Mouse (Mus musculus) midbrain, embryonic 10.5 days (tissue): ENCODE measurements around the gene Maz. TPM values are rescaled to one million over a fixed set of nuclear protein-coding genes. Genes with fewer than 3 reads are reported as not detected.
A peak's percentile ranks its signal among the peaks of the same experiment; 100 is the strongest.

Experiments used
- DNase-seq: peaks from one replicate; pipeline ENCODE4 v3.0.0-alpha.2; 2017; ENCODE audit warnings: low spot score
- H3K27ac ChIP-seq: fragments of 300-500 bp; sonication (generic); replicated peaks from 2 replicates; pipeline ENCODE4 v1.5.1; 2016; ENCODE audit warnings: mild to moderate bottlenecking
- H3K27me3 ChIP-seq: fragments of 300-500 bp; sonication (generic); 2 replicates; pipeline ENCODE4 v1.6.1; 2016; ENCODE audit warnings: low read depth, mild to moderate bottlenecking; ENCODE audit not compliant: poor library complexity, severe bottlenecking
- H3K36me3 ChIP-seq: fragments of 300-500 bp; sonication (generic); 2 replicates; pipeline ENCODE4 v1.6.1; 2016; ENCODE audit warnings: mild to moderate bottlenecking, moderate library complexity
- H3K4me1 ChIP-seq: fragments of 300-500 bp; sonication (generic); 2 replicates; pipeline ENCODE4 v1.6.1; 2016
- H3K4me3 ChIP-seq: fragments of 300-500 bp; sonication (generic); 2 replicates; pipeline ENCODE4 v1.5.1; 2016; ENCODE audit warnings: mild to moderate bottlenecking, moderate library complexity
- H3K9me3 ChIP-seq: fragments of 300-500 bp; sonication (generic); replicated peaks from 2 replicates; pipeline ENCODE4 v1.6.1; 2016; ENCODE audit warnings: mild to moderate bottlenecking
- WGBS: fragments of 180-500 bp; shearing (Covaris S2); methylation state at CpG from one replicate; pipeline ENCODE4 v1.1.7; 2016; 5-methylcytosine and 5-hydroxymethylcytosine counted together
- polyA plus RNA-seq: library from polyadenylated mRNA; unstranded; fragments of >200 nt; fragmentation: Nextera tagmentation; extraction: Ambion mirVana; gene quantifications from 2 replicates; pipeline ENCODE4 v1.2.1, GENCODE M21; 2016

Maz gene
- polyA plus RNA-seq, 1 experiment from 2014 or later, result 64.6 TPM

DNA sequence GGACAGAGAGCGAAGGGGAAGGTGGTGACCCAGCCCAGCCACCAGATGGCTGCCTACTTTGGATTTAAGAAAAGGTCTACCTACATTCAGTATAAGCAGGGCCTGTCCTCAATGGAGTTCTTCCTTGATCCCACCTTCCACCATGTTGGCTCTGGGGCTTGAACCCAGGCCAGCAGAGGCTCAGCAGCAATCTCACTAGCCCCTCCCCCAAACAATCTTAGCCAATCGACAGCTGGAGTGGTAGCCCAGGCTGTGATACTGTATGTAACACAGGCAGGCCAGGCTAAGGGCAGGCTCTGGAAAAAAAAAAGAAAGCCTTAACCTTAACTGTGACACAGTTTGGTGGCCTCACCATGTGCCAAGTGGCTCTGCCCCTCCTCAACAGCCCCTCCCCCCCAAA is 15.1 kb downstream of the Maz start:
- WGBS, result 70% methylated on average over 2 of the region's 2 CpGs
- Histone ChIP-seq H3K27me3 (no peaks in the 10 kb centered on the region), H3K27ac (peak overlapping the region; percentile 10; the same call in 1 of the 2 replicates), H3K9me3 (no peaks in the 10 kb centered on the region), H3K4me3 (no peak overlapping the region), H3K36me3 (peaks cover 47% of the 10 kb centered on the region), H3K4me1 (peaks cover 44% of the 10 kb centered on the region)
- no peak for DNase-seq

- Histone ChIP-seq H3K4me1 (peaks cover 38% of the 10 kb centered on the region), H3K4me3 (no peak overlapping the region), H3K27me3 (no peaks in the 10 kb centered on the region), H3K36me3 (peaks cover 47% of the 10 kb centered on the region), H3K27ac (no peak overlapping the region), H3K9me3 (no peaks in the 10 kb centered on the region)
- 98% methylated on average over 2 of the region's 2 CpGs for WGBS
- DNase-seq, result no peak
Observed at GRCm38 (mm10) chr7:127011051-127011450, 15.8 kb downstream of the Maz start.

- no peak overlapping the region for H3K4me3 ChIP-seq
- no peaks in the 10 kb centered on the region for H3K27me3 ChIP-seq
- no peaks in the 10 kb centered on the region for H3K9me3 ChIP-seq
- 86% methylated on average over 17 of the region's 17 CpGs for WGBS
- peak overlapping the region; percentile 75 for H3K27ac ChIP-seq
- no peak for DNase-seq
- peaks cover 22% of the 10 kb centered on the region for H3K4me1 ChIP-seq
- peaks cover 33% of the 10 kb centered on the region for H3K36me3 ChIP-seq
Observed at GRCm38 (mm10) chr7:127009307-127010085, 17.3 kb downstream of the Maz start.

GRCm38 (mm10) chr7:127008239-127009019 is 18.4 kb downstream of the Maz start:
- H3K4me3 ChIP-seq, result no peak overlapping the region
- H3K4me1 ChIP-seq, result peaks cover 15% of the 10 kb centered on the region
- no peaks in the 10 kb centered on the region for H3K27me3 ChIP-seq
- H3K27ac ChIP-seq, result peak overlapping the region; percentile 75
- WGBS, result 79% methylated on average over 9 of the region's 9 CpGs
- H3K36me3 ChIP-seq, result peaks cover 22% of the 10 kb centered on the region
- H3K9me3 ChIP-seq, result no peaks in the 10 kb centered on the region
- no peak for DNase-seq

- no peak overlapping the region for H3K27ac ChIP-seq
- peaks cover 13% of the 10 kb centered on the region for H3K36me3 ChIP-seq
- no peaks in the 10 kb centered on the region for H3K9me3 ChIP-seq
- WGBS, result 85% methylated on average over 6 of the region's 6 CpGs
- no peaks in the 10 kb centered on the region for H3K27me3 ChIP-seq
- peaks cover 15% of the 10 kb centered on the region for H3K4me1 ChIP-seq
- DNase-seq, result no peak
- no peak overlapping the region for H3K4me3 ChIP-seq
Observed at GRCm38 (mm10) chr7:127007313-127008024, 19.4 kb downstream of the Maz start.

- Histone ChIP-seq H3K27ac (no peak overlapping the region), H3K4me3 (no peak overlapping the region), H3K9me3 (no peaks in the 10 kb centered on the region), H3K4me1 (peaks cover 10% of the 10 kb centered on the region), H3K27me3 (no peaks in the 10 kb centered on the region), H3K36me3 (no peaks in the 10 kb centered on the region)
- 89% methylated on average over 4 of the region's 4 CpGs for WGBS
- no peak for DNase-seq
Observed at GRCm38 (mm10) chr7:127004122-127004875, 22.5 kb downstream of the Maz start.

- Histone ChIP-seq H3K4me3 (no peak overlapping the region), H3K9me3 (no peaks in the 10 kb centered on the region), H3K27ac (no peak overlapping the region), H3K4me1 (peaks cover 4% of the 10 kb centered on the region), H3K36me3 (no peaks in the 10 kb centered on the region), H3K27me3 (no peaks in the 10 kb centered on the region)
- no peak for DNase-seq
- 92% methylated on average over 5 of the region's 5 CpGs for WGBS
Observed at GRCm38 (mm10) chr7:127003620-127004019, 23.2 kb downstream of the Maz start.

DNA sequence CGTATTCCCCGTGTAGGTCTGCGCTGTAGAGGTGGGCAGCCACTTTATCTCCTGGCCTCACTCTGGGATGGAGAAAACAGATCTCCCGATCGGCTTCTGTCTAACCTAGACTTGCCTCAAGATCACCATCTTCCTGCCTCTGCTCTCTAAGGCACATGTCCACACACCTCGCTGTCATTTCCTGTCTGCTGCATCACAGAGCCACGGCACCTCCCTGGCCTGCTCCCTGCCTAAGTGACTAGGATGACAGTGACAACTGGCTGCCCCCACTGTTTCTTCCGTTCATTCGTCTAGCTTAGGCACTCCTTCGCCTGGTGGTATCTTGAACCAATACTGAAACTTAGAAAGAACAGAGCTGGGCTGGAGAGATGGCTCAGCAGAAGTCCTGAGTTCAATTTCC is 27.3 kb downstream of the Maz start:
- H3K27me3 ChIP-seq, result no peaks in the 10 kb centered on the region
- H3K4me3 ChIP-seq, result no peak overlapping the region
- H3K9me3 ChIP-seq, result 0 out of 2 replicates have a peak, but pooled peaks cover 2% of the 10 kb centered on the region
- 87% methylated on average over 10 of the region's 10 CpGs for WGBS
- no peak for DNase-seq
- H3K4me1 ChIP-seq, result no peaks in the 10 kb centered on the region
- H3K36me3 ChIP-seq, result no peaks in the 10 kb centered on the region
- H3K27ac ChIP-seq, result no peak overlapping the region

GRCm38 (mm10) chr7:126996449-126996848 is 30.4 kb downstream of the Maz start:
- Histone ChIP-seq H3K4me1 (peaks cover 3% of the 10 kb centered on the region), H3K27ac (no peak overlapping the region), H3K9me3 (0 out of 2 replicates have a peak, but pooled peaks cover 2% of the 10 kb centered on the region), H3K4me3 (no peak overlapping the region), H3K36me3 (no peaks in the 10 kb centered on the region), H3K27me3 (no peaks in the 10 kb centered on the region)
- 82% methylated on average over 4 of the region's 4 CpGs for WGBS
- DNase-seq, result no peak

- Histone ChIP-seq H3K27me3 (no peaks in the 10 kb centered on the region), H3K36me3 (no peaks in the 10 kb centered on the region), H3K9me3 (no peaks in the 10 kb centered on the region), H3K4me1 (peaks cover 5% of the 10 kb centered on the region), H3K4me3 (no peak overlapping the region), H3K27ac (no peak overlapping the region)
- 75% methylated on average over 8 of the region's 8 CpGs for WGBS
- no peak for DNase-seq
Observed at GRCm38 (mm10) chr7:126988816-126989215, 38.0 kb downstream of the Maz start.

- DNase-seq, result no peak
- peaks cover 1% of the 10 kb centered on the region for H3K36me3 ChIP-seq
- no peaks in the 10 kb centered on the region for H3K9me3 ChIP-seq
- H3K4me3 ChIP-seq, result no peak overlapping the region
- WGBS, result 38% methylated on average over 9 of the region's 9 CpGs
- no peak overlapping the region for H3K27ac ChIP-seq
- no peaks in the 10 kb centered on the region for H3K27me3 ChIP-seq
- 0 out of 2 replicates have a peak, but pooled peaks cover 2% of the 10 kb centered on the region for H3K4me1 ChIP-seq
Observed at GRCm38 (mm10) chr7:126986319-126986718, 40.5 kb downstream of the Maz start.
